Mouse (Mus musculus) embryonic facial prominence, embryonic 11.5 days (tissue): Measurements from ENCODE around the gene Nanos3. TPM values are rescaled to one million over a fixed set of nuclear protein-coding genes. Genes with fewer than 3 reads are reported as not detected.
A peak's percentile ranks its signal among the peaks of the same experiment; 100 is the strongest.

ENCODE experiments used
- ATAC-seq: fragments of 200-750 bp; cut with Nextera tagmentation; replicated peaks from 2 replicates; pipeline ENCODE4 v1.8.0; 2017; ENCODE audit warnings: low read depth; ENCODE audit not compliant: insufficient number of reproducible peaks, low FRiP score, low TSS enrichment
- DNase-seq: peaks from one replicate; pipeline ENCODE4 v3.0.0-alpha.2; 2015; ENCODE audit warnings: low spot score
- H3K27ac ChIP-seq: fragments of 300-500 bp; sonication (generic); replicated peaks from 2 replicates; pipeline ENCODE4 v1.5.1; 2014; ENCODE audit warnings: mild to moderate bottlenecking, low read depth, low read length, control low read depth
- H3K27me3 ChIP-seq: fragments of 300-500 bp; sonication (generic); 2 replicates; pipeline ENCODE4 v1.6.1; 2014; ENCODE audit warnings: mild to moderate bottlenecking, low read length, moderate library complexity, mixed read lengths; ENCODE audit not compliant: control insufficient read depth, insufficient read depth
- H3K36me3 ChIP-seq: fragments of 300-500 bp; sonication (generic); replicated peaks from 2 replicates; pipeline ENCODE4 v1.6.1; 2014; ENCODE audit warnings: low read depth, mild to moderate bottlenecking, low read length, moderate library complexity, mixed read lengths; ENCODE audit not compliant: control insufficient read depth, insufficient read depth
- H3K4me1 ChIP-seq: fragments of 300-500 bp; sonication (generic); 2 replicates; pipeline ENCODE4 v1.6.1; 2014; ENCODE audit warnings: low read length, mixed read lengths; ENCODE audit not compliant: control insufficient read depth, insufficient read depth
- H3K4me2 ChIP-seq: fragments of 300-500 bp; sonication (generic); 2 replicates; pipeline ENCODE4 v1.6.1; 2014; ENCODE audit warnings: low read depth, mild to moderate bottlenecking, control low read depth, low read length, moderate library complexity
- H3K4me3 ChIP-seq: fragments of 300-500 bp; sonication (generic); 2 replicates; pipeline ENCODE4 v1.5.1; 2014; ENCODE audit warnings: low read depth, low read length, control low read depth
- H3K9ac ChIP-seq: fragments of 300-500 bp; sonication (generic); replicated peaks from 2 replicates; pipeline ENCODE4 v1.6.1; 2014; ENCODE audit warnings: mild to moderate bottlenecking, control low read depth, low read length
- H3K9me3 ChIP-seq: fragments of 300-500 bp; sonication (generic); replicated peaks from 2 replicates; pipeline ENCODE4 v1.6.1; 2016; ENCODE audit warnings: mild to moderate bottlenecking, low read length, inconsistent platforms, mixed read lengths; ENCODE audit not compliant: control insufficient read depth
- WGBS: fragments of 180-500 bp; shearing (Covaris S2); extraction: QIAGEN DNeasy Blood & Tissue Kit; methylation state at CpG from one replicate; pipeline ENCODE4 v1.1.7; 2014; 5-methylcytosine and 5-hydroxymethylcytosine counted together
- polyA plus RNA-seq: library from polyadenylated mRNA; unstranded; fragments of >200 nt; fragmentation: Nextera tagmentation; extraction: Ambion mirVana; gene quantifications from 2 replicates; pipeline ENCODE4 v1.2.1, GENCODE M21; 2014

Nanos3 gene
- polyA plus RNA-seq, 1 experiment from 2014 or later, result 3.9 TPM

DNA sequence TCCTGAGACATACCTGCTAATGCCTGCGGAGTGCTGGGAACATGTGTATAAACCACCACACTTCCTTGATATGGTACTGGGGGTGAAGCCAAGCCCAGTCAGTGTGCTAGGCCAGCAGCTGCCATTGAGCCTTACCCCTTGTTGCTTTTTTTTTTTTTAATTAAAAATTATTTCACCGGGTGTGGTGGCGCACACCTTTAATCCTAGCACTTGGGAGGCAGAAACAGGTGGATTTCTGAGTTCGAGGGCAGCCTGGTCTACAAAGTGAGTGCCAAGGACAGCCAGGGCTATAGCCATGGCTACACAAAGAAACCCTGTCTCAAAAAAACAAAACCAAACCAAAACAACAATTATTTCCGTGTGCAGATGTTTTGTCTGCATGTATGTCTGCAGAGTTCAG lies 20.1 kb upstream of the Nanos3 start:
- Histone ChIP-seq H3K4me2 (no peak overlapping the region), H3K27ac (no peak overlapping the region), H3K4me3 (no peak overlapping the region), H3K36me3 (no peaks in the 10 kb centered on the region), H3K9me3 (no peaks in the 10 kb centered on the region), H3K9ac (no peak overlapping the region), H3K27me3 (no peaks in the 10 kb centered on the region), H3K4me1 (peaks cover 7% of the 10 kb centered on the region)
- no peak for ATAC-seq
- 90% methylated on average over 5 of the region's 5 CpGs for WGBS
- DNase-seq, result no peak

DNA sequence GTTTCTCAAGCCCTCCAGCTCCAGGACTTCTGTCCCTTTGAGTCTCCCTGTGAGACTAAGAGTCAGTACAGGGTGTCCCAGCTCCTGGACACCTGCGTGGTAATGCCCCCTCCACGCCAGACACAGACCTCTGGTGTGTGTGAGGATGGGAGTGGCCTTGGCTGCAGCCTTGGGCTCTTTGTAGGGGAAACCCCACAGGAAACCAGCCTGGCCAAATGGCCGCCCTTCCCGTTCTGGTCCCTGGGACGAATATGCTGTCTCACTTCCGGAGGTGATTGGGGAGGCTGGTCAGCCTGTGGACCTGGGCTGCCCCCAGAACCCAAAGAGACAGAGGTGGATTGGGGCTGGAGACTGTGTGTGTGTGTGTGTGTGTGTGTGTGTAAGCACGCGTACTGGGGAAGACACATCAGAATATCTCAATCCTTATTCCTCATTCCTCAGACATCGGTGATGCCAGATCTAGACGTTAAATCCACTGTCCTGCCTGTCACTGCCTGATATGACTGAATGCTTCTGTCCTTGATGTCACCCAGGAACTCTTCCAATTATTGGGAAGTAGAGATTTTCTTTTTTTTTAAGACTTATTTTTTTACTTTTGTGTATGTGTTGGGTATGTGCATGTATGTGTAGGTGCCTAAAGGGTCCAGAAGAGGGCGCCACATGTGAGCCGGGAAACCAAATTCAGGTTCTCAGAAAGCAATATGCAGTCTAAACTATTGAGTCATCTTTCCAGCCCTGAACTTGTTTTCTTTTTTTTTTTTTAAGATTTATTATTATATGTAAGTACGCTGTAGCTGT lies 19.2 kb upstream of the Nanos3 start:
- no peaks in the 10 kb centered on the region for H3K27me3 ChIP-seq
- 54% methylated on average over 13 of the region's 13 CpGs for WGBS
- H3K4me1 ChIP-seq, result peaks cover 10% of the 10 kb centered on the region
- H3K9ac ChIP-seq, result peak overlapping the region; percentile 60
- no peak for DNase-seq
- peak overlapping the region; percentile 49 for H3K4me2 ChIP-seq
- peak overlapping the region; percentile 31 for H3K27ac ChIP-seq
- H3K9me3 ChIP-seq, result no peaks in the 10 kb centered on the region
- ATAC-seq, result no peak
- peak overlapping the region; percentile 35 for H3K4me3 ChIP-seq
- no peaks in the 10 kb centered on the region for H3K36me3 ChIP-seq

DNA sequence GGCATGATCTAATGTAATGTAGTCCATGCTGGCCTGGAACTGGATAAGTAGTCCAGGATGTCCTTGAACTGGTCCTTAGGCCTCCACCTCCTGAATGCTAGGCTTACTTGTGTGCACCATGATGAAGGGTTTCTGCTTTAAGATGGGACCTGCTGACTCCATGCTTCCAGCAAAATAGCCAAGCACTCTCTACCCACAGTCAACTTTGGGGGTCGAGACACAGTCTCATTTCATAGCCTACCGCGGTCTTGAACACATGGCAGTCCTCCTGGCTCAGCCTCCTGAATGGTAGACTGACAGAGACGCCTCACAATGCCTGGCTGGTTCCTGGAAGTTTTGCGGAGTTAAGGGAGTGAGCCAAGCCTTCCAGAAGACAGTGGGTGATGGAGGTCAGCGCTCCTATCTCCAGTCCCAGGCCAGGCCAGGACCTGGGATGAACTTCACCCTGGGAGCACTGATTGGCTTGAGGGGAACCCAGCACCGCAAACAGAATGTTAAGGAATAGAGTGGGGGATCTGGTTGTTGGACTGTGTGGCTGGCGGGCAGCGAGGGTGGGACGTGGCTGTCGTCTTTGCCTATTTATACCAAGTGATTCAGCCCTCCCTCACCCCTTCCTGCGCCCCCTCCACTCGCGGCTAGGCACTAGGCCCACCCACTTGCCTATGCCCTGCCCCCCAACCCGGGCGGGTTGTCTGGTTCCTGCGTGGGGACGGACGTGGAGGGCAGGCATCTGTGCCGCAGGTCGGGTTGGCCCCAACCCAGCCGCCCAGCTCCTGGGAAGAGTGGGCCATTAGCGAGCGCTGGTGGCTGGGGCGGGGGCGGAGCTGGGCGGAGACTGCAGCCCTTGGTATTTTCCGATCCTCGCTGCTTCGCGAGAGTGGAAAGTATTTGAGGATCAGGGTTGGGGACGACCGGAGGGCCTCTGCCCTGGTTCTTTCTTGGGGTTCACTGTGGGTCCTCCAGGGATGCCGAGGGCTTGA lies 18.2 kb upstream of the Nanos3 start:
- Histone ChIP-seq H3K4me3 (peak overlapping the region; percentile 35), H3K4me1 (peaks cover 16% of the 10 kb centered on the region), H3K27ac (peak overlapping the region; percentile 31), H3K9me3 (no peaks in the 10 kb centered on the region), H3K9ac (peak overlapping the region; percentile 60), H3K36me3 (no peaks in the 10 kb centered on the region), H3K27me3 (no peaks in the 10 kb centered on the region), H3K4me2 (peak overlapping the region; percentile 49)
- peak; percentile 81 for DNase-seq
- peak; percentile 27; the same call in 1 of the 2 replicates for ATAC-seq
- 10% methylated on average over 34 of the region's 34 CpGs for WGBS

DNA sequence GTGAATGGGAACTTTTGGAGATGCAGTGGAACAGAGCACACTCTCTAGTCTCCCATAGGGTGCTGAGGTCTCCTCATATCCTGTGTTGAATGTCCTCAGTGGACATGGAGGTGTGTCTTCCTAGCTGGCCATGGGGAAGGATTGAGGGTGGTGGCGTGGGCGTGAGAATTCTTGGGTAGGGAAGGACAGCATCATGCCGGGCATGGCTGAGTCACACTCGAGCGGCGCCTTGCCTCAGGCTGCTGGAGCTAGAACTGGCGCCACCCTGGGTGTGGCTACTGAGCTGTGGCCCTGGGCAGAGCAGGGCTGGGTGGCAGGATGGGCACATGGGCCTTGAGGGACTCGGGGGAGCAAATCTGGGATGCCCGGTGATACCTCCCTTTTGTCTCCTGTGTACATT lies 17.4 kb upstream of the Nanos3 start:
- Histone ChIP-seq H3K4me3 (no peak overlapping the region), H3K4me2 (peak overlapping the region; percentile 16), H3K4me1 (peaks cover 16% of the 10 kb centered on the region), H3K27ac (no peak overlapping the region), H3K9me3 (no peaks in the 10 kb centered on the region), H3K9ac (no peak overlapping the region), H3K36me3 (no peaks in the 10 kb centered on the region), H3K27me3 (no peaks in the 10 kb centered on the region)
- DNase-seq, result no peak
- WGBS, result 85% methylated on average over 9 of the region's 9 CpGs
- ATAC-seq, result no peak

DNA sequence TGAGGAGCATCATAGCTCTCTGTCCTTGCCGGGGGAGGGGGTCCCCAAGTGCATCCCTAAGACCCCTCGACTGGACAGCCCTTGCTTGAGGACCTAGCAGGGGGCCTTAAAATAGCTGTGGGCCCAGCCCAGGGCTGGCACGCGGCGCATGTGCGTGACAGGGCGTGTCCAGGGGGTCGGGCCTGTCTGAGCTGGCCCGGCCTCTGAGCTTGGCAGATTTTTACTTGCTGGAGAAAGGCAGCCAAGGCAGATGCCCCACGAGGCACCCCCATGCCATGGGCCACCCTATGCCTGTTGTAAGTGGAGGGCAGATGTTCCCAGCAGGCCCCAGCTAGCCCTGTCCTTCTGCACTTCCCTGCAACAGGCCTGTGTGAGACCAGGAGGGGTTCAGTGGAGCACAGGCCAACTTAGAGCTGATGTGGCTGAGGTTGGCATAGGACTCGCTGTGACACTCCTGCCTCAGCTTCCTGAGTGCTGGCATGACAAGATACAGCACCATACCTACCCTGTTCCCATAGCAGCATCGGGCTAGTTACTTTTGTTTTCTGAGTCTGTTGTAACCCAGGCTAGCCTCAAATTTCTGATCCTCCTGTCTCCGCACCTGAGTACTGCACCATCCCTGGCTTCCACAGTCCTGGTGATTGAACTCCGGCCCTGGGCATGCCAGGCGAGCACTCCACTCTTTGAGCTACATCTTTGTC lies 16.7 kb upstream of the Nanos3 start:
- peak overlapping the region; percentile 91 for H3K4me2 ChIP-seq
- H3K4me1 ChIP-seq, result peaks cover 16% of the 10 kb centered on the region
- peak overlapping the region; percentile 68 for H3K9ac ChIP-seq
- no peaks in the 10 kb centered on the region for H3K27me3 ChIP-seq
- DNase-seq, result no peak
- peak overlapping the region; percentile 50 for H3K4me3 ChIP-seq
- peak overlapping the region; percentile 49 for H3K27ac ChIP-seq
- ATAC-seq, result no peak
- WGBS, result 69% methylated on average over 15 of the region's 15 CpGs
- H3K36me3 ChIP-seq, result no peaks in the 10 kb centered on the region
- H3K9me3 ChIP-seq, result no peaks in the 10 kb centered on the region

DNA sequence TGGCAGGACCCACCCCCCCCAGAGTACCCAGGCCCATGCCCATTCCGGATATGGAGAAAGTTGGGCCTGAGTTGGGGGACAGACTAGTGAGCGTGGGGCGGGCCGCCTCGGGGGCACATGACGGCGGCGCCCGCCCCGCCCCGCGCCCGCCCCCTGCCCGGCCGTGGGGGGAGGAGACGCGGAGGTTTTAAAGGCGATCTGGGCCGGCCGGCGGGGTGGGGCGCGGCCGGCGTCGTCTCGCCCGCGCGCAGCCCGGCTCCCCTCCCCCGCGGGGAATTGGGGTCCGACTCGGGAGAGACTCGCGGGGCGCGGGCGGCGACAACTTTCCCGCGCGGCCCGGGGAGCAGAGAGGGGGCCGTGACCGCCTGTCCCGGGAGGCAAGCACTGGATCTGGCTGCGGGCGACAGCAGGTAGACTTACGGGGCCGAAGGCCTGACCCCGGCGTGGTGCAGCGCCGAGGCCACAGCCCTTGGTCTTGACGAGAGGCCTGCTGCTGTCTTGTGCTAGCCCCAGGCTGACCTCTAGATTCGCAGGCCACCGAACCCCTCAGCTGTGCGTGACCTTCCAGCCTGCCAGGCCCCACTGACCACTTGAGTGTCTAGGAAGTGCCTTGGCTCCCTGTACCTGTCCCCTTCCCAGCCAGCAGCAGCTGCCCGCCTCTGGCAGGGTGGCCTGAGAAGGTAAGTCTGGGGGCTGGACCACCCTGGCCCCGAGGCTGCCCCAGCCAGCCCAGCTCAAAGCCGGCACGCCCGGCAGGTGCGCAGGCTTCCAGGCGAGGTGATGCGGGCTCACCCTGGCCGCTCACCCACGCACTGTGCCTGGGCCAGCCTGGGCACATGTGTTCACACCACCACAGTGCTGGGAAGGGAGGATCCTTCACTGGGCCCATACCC lies 15.9 kb upstream of the Nanos3 start:
- Histone ChIP-seq H3K4me2 (peak overlapping the region; percentile 91), H3K27ac (peak overlapping the region; percentile 49), H3K4me1 (peaks cover 16% of the 10 kb centered on the region), H3K9me3 (no peaks in the 10 kb centered on the region), H3K36me3 (no peaks in the 10 kb centered on the region), H3K9ac (peak overlapping the region; percentile 68), H3K4me3 (peak overlapping the region; percentile 50), H3K27me3 (no peaks in the 10 kb centered on the region)
- DNase-seq (peak; percentile 74), ATAC-seq (no peak)
- 8% methylated on average over 43 of the region's 70 CpGs for WGBS

DNA sequence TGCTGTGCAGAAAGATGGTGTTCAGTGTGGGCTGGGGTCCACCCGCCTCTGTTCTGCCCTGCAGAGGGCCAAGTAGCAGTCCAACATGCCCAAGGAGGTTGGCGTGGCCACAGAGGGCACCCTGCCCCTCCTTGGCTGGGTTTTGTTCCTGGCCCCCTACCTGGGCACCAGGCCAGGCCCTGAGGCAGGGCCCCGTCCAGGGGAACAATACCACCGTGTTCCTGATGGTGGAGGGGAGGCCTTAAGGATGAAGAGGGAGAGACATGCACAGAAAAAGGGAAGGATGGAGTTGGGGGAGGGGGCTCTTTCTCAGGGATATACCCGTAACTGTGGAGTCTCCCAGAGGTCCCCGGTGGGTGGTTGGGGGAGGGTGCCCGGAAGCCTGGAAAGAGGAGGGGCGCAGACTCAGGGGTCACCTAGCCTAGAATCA lies 15.1 kb upstream of the Nanos3 start:
- no peaks in the 10 kb centered on the region for H3K27me3 ChIP-seq
- peaks cover 16% of the 10 kb centered on the region for H3K4me1 ChIP-seq
- WGBS, result 15% methylated on average over 8 of the region's 8 CpGs
- peak overlapping the region; percentile 96 for H3K27ac ChIP-seq
- H3K4me2 ChIP-seq, result peak overlapping the region; percentile 91
- peak overlapping the region; percentile 25 for H3K9ac ChIP-seq
- H3K4me3 ChIP-seq, result peak overlapping the region; percentile 50
- ATAC-seq (no peak), DNase-seq (no peak)
- H3K9me3 ChIP-seq, result no peaks in the 10 kb centered on the region
- no peaks in the 10 kb centered on the region for H3K36me3 ChIP-seq
